In genomic region chr4:127442001-127442400, GRCm38 (mm10) we compare ENCODE assay signal across 16 mouse cellular contexts.
DNase-seq lines count a peak whose midpoint lies in the region.
"Had no signal": no experiment of that assay in that cellular context is flagged by ENCODE, and none has a peak within 500 bp of the region (broad histone marks: within the 10 kb centered on the region; RNA-seq: fewer than 3 reads in every experiment).

No protein-coding gene starts in this region.

- DNase-seq in left cerebral cortex, adult 18-20 months (ENCODE audit: low spot score in 2 of 2): peak; percentile 6 to 29
- no peak for DNase-seq in left cerebral cortex, postnatal 4 days
- peak; percentile 17 for DNase-seq in right cerebral cortex, adult 18-20 months
- no peak for DNase-seq in right cerebral cortex, postnatal 14 days
- peak; percentile 31 to 38 for DNase-seq in left cerebral cortex, postnatal 36 days (ENCODE audit: low spot score in 2 of 2)
- peak; percentile 60 for DNase-seq in telencephalon, adult 2 months (ENCODE audit: low read depth, low spot score)
- no peak for DNase-seq in adrenal gland, postnatal 10 days
- DNase-seq: adrenal gland, adult 2 months; adrenal gland, postnatal 36 days; cerebellum, adult 11 months; cerebellum, adult 8-10 months; cerebellum, postnatal 14 days; embryo, embryonic 11 days; gastrocnemius, postnatal 14 days; heart, adult 2 months; heart, postnatal 14 days had no signal

- intact Hi-C loops in left cerebral cortex, postnatal 4 days (cut with DNase I): no loop called here
- intact Hi-C loops in left cerebral cortex, postnatal 36 days (cut with DNase I): no loop called here

Comparison
In these comparisons a context has a peak if more than half of its experiments do, and no peak if none do; other contexts are left out.
1. DNase-seq: peak in left cerebral cortex, adult 18-20 months (2 of 2), right cerebral cortex, adult 18-20 months (single experiment), left cerebral cortex, postnatal 36 days (2 of 2) and telencephalon, adult 2 months (single experiment); none in left cerebral cortex, postnatal 4 days (single experiment), right cerebral cortex, postnatal 14 days (single experiment) and adrenal gland, postnatal 10 days (single experiment).